Mouse (Mus musculus) lung, adult 2 months (tissue): ENCODE data around the gene Sebox. TPM values are rescaled to one million over a fixed set of nuclear protein-coding genes. Genes with fewer than 3 reads are reported as not detected.
A peak's percentile ranks its signal among the peaks of the same experiment; 100 is the strongest.

Source experiments
- DNase-seq: peaks from one replicate; pipeline ENCODE4 v3.0.0; 2022
- H3K4me1 ChIP-seq: fragments of 200-500 bp; 2 replicates; pipeline ENCODE4 v1.6.1; 2011; ENCODE audit warnings: low read length; ENCODE audit not compliant: control insufficient read depth, insufficient read depth
- H3K4me3 ChIP-seq: fragments of 200-500 bp; replicated peaks from 2 replicates; pipeline ENCODE3; 2011; ENCODE audit warnings: low read depth, mild to moderate bottlenecking, control low read depth, low read length; ENCODE audit errors: extremely low read depth
- CTCF ChIP-seq: fragments of 200-500 bp; IDR thresholded peaks from 2 replicates; pipeline ENCODE4 v1.5.1; 2011; ENCODE audit warnings: mild to moderate bottlenecking, low read length, control low read depth; ENCODE audit not compliant: insufficient read depth
- POLR2A ChIP-seq: fragments of 200-500 bp; IDR thresholded peaks from 2 replicates; pipeline ENCODE4 v1.6.1; 2011; ENCODE audit warnings: low read depth, mild to moderate bottlenecking, control low read depth, low read length, borderline replicate concordance; ENCODE audit errors: extremely low read depth
- WGBS: fragments of 180-500 bp; shearing (Covaris S2); methylation state at CpG from one replicate; pipeline ENCODE4 v1.1.7; 2018; 5-methylcytosine and 5-hydroxymethylcytosine counted together
- polyA plus RNA-seq: library from polyadenylated mRNA; depleted of rRNA; stranded (reverse); fragments of >200 nt; gene quantifications from 2 replicates; pipeline ENCODE4 v1.2.3, GENCODE M21; 2012

Sebox gene
- polyA plus RNA-seq, 1 experiment = 0.11 TPM

DNA sequence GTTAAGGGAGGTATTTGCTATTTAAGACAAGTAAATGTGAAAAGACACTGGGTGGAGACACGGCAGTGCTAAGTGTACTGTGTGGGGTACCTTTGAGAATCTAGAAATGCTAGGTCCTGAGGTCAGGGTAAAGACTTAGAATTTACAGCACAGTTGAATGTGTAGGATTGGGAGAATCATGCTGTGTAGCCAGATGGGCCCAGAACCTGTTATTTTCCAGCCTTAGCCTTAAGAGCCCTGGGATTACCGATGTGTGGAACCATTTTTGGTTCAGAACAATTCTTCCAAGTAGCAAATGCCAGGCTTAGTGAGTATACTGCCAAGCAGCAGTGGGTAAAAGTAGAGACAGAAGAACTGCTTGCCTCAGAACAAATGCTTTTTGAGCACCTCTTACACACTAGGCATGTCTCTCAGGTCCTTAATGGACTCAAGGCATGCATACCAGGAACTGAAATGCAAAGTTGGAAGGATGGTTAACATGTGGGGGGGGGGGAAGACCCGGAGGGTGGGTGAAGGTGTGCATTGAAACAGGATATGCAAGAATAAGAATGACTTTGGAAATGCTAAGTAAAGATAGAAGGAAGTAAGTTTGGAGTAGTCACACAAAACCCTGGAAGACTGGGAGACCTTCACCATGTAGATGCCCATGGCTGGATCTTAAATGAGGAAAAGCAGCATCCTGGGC is 10.0 kb downstream of the Sebox start:
- H3K4me3 ChIP-seq = no peak overlapping the region
- TF ChIP-seq CTCF (no peak), POLR2A (no peak)
- no peak for DNase-seq
- H3K4me1 ChIP-seq = peaks cover 5% of the 10 kb centered on the region; the same call in 1 of the 2 replicates
- WGBS = 64% methylated on average over 3 of the region's 3 CpGs

DNA sequence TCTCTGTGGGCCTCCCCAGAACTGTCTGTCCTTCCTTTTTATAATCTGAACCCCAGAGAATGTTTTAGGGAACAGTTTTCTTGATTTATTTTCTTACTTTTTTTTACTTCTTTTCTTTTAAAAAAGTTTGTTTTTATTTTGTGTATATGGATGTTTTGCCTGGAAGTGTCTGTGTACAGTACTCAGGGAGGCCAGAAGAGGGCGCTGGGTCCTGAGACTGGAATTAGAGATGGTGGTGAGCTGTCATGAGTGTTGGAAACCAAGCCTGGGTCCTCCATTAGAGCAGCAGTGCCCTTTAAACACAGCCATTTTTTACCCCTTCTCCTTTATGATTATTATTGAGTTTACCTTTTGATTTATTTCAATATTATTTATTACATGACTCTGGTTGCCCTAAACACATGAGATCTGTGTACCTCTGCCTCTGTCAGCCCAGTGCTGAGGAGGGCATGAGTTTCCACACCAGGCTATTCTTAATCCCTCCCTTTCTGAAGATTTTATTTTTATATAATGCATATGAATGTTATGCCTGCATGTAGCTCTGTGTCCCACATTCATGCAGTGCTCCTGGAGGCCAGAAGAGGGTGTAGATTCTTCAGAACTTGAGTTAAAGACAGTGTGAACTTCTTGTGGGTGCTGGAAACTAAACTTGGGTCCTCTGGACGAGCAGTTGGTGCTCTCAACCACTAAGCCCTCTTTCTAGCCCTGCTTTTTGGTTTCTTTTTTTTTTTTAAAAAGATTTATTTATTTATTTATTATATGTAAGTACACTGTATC is 12.5 kb downstream of the Sebox start:
- DNase-seq = no peak
- peaks cover 8% of the 10 kb centered on the region for H3K4me1 ChIP-seq
- TF ChIP-seq CTCF (peak; percentile 17; the same call in 1 of the 2 replicates), POLR2A (no peak)
- WGBS = 64% methylated on average over 2 of the region's 2 CpGs
- H3K4me3 ChIP-seq = no peak overlapping the region

DNA sequence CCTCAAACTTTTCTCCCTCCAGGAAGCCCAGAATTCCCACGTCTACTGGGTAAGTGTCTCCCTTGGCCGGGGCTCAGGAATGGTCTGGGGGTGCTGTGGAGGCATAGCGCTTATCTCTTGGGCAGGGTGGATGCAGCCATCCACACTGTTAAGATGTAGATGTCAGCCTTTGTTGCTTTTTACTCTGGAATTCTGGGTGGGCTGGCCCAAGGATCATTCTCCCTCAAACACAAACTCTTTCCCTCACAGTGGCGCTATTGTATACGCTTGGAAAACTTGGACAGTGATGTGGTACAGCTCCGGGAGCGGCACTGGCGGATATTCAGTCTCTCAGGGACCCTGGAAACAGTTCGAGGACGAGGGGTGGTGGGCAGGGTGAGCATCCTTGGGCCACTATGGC is 15.7 kb downstream of the Sebox start:
- Histone ChIP-seq H3K4me1 (peaks cover 5% of the 10 kb centered on the region; the same call in 1 of the 2 replicates), H3K4me3 (no peak overlapping the region)
- no peak for DNase-seq
- TF ChIP-seq POLR2A (no peak), CTCF (no peak)
- WGBS = 88% methylated on average over 10 of the region's 10 CpGs

DNA sequence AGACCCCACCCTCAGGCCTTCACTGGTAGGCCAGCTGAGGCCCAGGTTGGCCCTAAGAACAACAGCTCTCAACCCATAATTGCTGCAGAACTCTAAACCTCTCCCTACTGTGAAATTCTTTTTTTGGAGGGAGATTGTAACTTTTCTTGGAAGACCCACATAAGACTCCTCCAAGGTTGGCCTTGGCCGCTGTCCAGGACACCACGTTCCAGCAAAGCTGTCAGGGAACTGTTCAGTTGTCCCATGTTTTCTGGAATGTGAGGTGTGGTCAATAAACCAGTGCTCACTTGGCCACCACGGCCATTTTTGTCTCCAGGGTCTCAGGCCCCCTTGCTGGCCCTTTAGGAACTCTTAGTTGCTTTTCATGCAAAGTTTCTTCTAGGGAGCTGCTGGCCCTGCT is 18.6 kb downstream of the Sebox start:
- no peak for DNase-seq
- Histone ChIP-seq H3K4me1 (peaks cover 13% of the 10 kb centered on the region), H3K4me3 (no peak overlapping the region)
- WGBS = 63% methylated on average over 3 of the region's 3 CpGs
- no peak for TF ChIP-seq CTCF
- no peak for TF ChIP-seq POLR2A

DNA sequence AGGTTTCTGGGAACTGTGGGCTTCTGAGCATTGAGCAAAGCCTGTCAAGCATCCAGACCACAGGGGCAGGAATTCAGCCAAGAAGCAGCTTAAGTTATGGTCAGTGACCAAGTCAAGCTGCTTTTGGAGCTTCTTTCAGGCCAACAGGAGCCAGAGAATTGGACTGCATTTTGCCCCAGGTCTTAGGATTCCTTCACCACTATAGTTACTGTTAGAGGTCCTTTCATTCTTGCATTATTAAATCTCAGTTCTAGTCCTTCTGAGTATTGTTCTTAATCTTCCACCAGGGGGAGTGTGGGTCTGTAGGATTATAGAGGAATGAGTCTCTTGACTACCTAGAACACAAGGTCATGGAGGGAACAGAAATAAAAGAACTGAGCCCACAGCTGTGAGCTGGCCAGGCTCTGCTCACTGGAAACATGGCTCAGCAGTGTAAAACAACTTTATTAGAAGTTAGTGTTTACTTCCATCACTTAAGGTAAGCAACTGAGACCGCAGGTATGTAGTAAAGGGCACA is 19.3 kb downstream of the Sebox start:
- no peak overlapping the region for H3K4me3 ChIP-seq
- DNase-seq = no peak
- WGBS = 67% methylated on average over 1 of the region's 1 CpGs
- TF ChIP-seq CTCF (0 out of 2 replicates have a peak, but pooled peaks have one; percentile 21), POLR2A (no peak)
- H3K4me1 ChIP-seq = peaks cover 13% of the 10 kb centered on the region

DNA sequence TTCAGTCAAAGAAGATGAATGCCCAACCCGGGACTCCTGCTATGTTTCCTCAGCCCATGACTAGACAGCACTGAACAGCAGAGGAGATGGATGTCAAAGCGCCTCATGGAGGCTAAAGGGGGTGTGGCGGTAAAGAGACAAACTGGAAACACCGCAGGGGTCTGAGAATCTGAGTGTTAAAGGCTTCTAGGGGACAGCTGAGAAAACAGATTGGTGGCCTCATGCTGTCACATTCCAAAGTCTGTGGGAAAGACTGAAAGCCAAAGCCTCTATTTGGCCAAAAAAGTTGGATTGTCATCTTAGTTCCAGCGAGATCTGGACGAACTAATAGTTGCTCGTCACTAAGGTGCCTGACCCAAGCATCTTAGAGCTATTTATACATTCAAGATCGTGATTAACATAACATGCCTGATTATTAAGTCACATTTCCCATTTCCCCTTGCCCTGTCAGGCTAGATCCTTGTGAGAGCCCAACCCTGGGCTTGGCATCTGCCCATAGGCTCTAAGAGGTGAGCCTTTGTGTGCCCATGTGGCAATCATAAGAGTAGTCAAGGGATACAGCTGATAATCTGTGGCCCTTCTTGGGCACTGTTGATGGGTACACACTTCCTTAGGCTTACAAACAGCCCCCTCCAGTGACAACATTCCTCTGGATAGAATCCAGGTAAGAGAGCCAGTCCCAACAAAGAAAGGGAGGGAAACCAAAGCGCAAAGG is 20.2 kb downstream of the Sebox start:
- TF ChIP-seq POLR2A (no peak), CTCF (no peak)

DNA sequence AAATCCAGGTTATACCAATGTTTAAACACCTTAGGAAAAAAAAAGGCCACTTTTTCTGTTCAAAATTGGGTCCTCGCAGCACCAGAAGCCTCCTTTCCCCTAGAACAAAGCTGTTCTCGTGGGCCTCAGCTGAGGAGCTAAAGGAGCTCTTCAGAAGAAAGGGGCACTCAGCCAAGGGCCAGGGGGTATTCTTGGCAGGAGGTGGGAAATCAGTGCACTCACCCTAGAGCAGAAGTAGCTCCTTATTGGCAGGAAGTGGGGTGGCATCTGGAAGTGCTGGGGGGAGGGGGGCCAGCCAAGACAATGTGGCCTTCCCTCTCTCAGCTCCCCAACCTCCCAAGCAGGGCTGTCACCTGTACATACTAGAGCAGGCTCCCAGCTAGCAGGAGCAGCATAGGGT is 21.6 kb downstream of the Sebox start:
- no peak for TF ChIP-seq CTCF
- peak; percentile 39; the same call in 1 of the 2 replicates for TF ChIP-seq POLR2A
- no peak overlapping the region for H3K4me3 ChIP-seq
- peaks cover 13% of the 10 kb centered on the region for H3K4me1 ChIP-seq
- 42% methylated on average over 2 of the region's 2 CpGs for WGBS
- DNase-seq = no peak

More for the DNA sequence above, 20.2 kb downstream of the Sebox start:
- no peak overlapping the region for H3K4me3 ChIP-seq
- H3K4me1 ChIP-seq = peaks cover 13% of the 10 kb centered on the region
- 50% methylated on average over 9 of the region's 9 CpGs for WGBS
- peak; percentile 44 for DNase-seq

DNA sequence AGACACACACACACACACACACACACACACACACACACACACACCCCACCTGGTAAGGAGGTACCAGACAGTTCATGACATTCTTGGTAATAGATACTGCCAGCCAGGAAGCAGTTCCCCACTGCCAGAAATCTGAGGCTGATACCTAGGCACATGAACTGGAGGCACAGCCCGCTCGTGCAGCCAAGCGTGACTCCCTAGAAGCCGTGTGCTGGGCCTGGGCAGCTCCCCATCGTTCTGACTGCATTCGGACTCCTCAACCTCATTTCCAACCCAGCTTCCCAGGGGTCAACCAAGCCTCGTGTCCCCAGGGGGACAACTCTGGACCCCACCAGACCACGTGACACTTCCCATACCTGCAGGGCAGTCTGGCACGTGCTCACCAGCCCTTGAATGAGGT is 25.5 kb downstream of the Sebox start:
- no peak overlapping the region for H3K4me3 ChIP-seq
- TF ChIP-seq CTCF (no peak), POLR2A (no peak)
- H3K4me1 ChIP-seq = peaks cover 18% of the 10 kb centered on the region
- WGBS = 86% methylated on average over 9 of the region's 9 CpGs
- no peak for DNase-seq

DNA sequence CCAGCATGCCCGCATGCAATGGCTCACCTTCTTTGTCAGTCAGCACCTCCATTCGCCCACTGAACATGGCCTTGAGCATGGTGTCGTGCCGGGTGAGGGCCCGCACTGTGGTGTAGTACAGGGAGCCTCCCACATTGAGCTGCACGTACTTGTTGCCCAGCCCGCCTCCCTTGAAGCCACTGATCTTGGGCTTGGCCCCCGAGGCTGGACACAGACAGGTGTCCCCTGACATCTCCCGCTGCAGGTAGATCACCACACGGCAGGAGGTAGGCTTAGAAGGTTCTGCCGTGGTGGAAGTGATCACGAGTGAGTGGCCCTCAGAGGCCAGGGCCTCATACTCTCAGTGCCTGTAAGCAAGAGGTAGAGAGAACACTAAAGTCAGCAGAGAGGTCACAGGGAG is 26.8 kb downstream of the Sebox start:
- 82% methylated on average over 12 of the region's 12 CpGs for WGBS
- H3K4me3 ChIP-seq = no peak overlapping the region
- TF ChIP-seq POLR2A = no peak
- no peak for DNase-seq
- peaks cover 18% of the 10 kb centered on the region for H3K4me1 ChIP-seq
